In the genomic region with DNA sequence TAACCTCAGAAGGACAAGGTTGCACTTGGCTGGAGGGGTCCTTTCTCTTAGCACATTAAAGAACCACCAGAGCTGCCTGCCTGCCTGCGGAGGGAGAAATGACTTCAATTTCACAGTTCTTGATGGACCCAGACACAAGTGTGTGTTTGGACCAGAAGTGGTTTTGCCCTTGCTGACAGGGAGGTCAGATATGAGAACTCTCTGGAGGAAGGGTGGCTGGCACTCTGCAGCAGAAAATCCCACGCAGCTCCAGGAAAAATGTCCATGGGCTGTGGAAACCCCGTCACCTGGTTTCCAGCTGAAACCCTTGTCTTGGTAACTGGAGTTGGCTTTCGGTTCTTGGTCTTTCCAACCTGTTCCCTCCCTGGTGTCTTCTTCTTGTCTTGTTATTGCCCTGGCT, we compare ENCODE assay signal across 9 mouse cellular contexts.
DNase-seq lines count a peak whose midpoint lies in the region; ATAC-seq and TF ChIP-seq lines count a peak whose summit lies in the region.
"Had no signal": no experiment of that assay in that cellular context is flagged by ENCODE, and none has a peak within 500 bp of the region (broad histone marks: within the 10 kb centered on the region; RNA-seq: fewer than 3 reads in every experiment).

No protein-coding gene starts in this region.

- H3K4me2 ChIP-seq in forebrain, postnatal 0 days (ENCODE audit: low read depth) = no peak overlapping the region
- H3K4me2 ChIP-seq in embryonic facial prominence, embryonic 14.5 days (ENCODE audit: low read depth, low read length) = peak overlapping the region; percentile 53; the same call in 1 of the 2 replicates
- no peak overlapping the region for H3K4me2 ChIP-seq in midbrain, embryonic 14.5 days (ENCODE audit: low read length)

- intact Hi-C loops in heart, postnatal 10 days (cut with DNase I) = loop anchor here (5.0 kb wide), 1 partner anchor 285 kb away; the partner anchor contains the start of gene Creb5

- no peak overlapping the region for H3K9ac ChIP-seq in forebrain, postnatal 0 days
- H3K9ac ChIP-seq in embryonic facial prominence, embryonic 14.5 days (ENCODE audit: low read depth, low read length) = peak overlapping the region; percentile 50; the same call in 1 of the 2 replicates
- H3K9ac ChIP-seq in midbrain, embryonic 14.5 days (replicated peaks; ENCODE audit: low read length) = no peak overlapping the region

- peaks cover 62% of the 10 kb centered on the region for H3K4me1 ChIP-seq in forebrain, embryonic 10.5 days
- peaks cover 6% of the 10 kb centered on the region; the same call in 1 of the 2 replicates for H3K4me1 ChIP-seq in forebrain, postnatal 0 days (ENCODE audit: insufficient read depth)
- H3K4me1 ChIP-seq in embryonic facial prominence, embryonic 14.5 days (ENCODE audit: control insufficient read depth, insufficient read depth, low read length) = peaks cover 29% of the 10 kb centered on the region
- H3K4me1 ChIP-seq in midbrain, embryonic 14.5 days (ENCODE audit: control insufficient read depth, insufficient read depth, low read length) = peaks cover 13% of the 10 kb centered on the region

- H3K4me3 ChIP-seq in forebrain, embryonic 10.5 days = peak overlapping the region; percentile 44; the same call in 1 of the 2 replicates
- H3K4me3 ChIP-seq in forebrain, postnatal 0 days (ENCODE audit: low read depth, low read length) = no peak overlapping the region
- no peak overlapping the region for H3K4me3 ChIP-seq in embryonic facial prominence, embryonic 14.5 days (ENCODE audit: low read depth, low read length)
- H3K4me3 ChIP-seq in midbrain, embryonic 14.5 days (replicated peaks; ENCODE audit: low read depth, low read length) = no peak overlapping the region

- no peaks in the 10 kb centered on the region for H3K9me3 ChIP-seq in forebrain, embryonic 10.5 days
- H3K9me3 ChIP-seq in forebrain, postnatal 0 days (ENCODE audit: low read length) = no peaks in the 10 kb centered on the region
- no peaks in the 10 kb centered on the region for H3K9me3 ChIP-seq in embryonic facial prominence, embryonic 14.5 days (ENCODE audit: control insufficient read depth, low read length)
- no peaks in the 10 kb centered on the region for H3K9me3 ChIP-seq in midbrain, embryonic 14.5 days (ENCODE audit: control insufficient read depth, low read length)

- peak; percentile 24 for DNase-seq in forebrain, embryonic 10.5 days (ENCODE audit: extremely low spot score, low spot score)
- no peak for DNase-seq in forebrain, postnatal 0 days
- no peak for DNase-seq in embryonic facial prominence, embryonic 14.5 days (ENCODE audit: low spot score)
- DNase-seq in heart, postnatal 10 days = peak; percentile 61
- DNase-seq in midbrain, embryonic 14.5 days = no peak
- no peak for DNase-seq in urinary bladder, postnatal 25 days (ENCODE audit: low spot score)
- DNase-seq in thymus, postnatal 10 days (ENCODE audit: low spot score in 2 of 2) = no peak

- no peak for TF ChIP-seq CTCF in forebrain, postnatal 0 days (IDR thresholded peaks at IDR 0.05; ENCODE audit: low read depth)

- no peaks in the 10 kb centered on the region for H3K36me3 ChIP-seq in forebrain, embryonic 10.5 days (replicated peaks)
- H3K36me3 ChIP-seq in forebrain, postnatal 0 days (ENCODE audit: insufficient read depth) = no peaks in the 10 kb centered on the region
- no peaks in the 10 kb centered on the region for H3K36me3 ChIP-seq in embryonic facial prominence, embryonic 14.5 days (ENCODE audit: control insufficient read depth, insufficient read depth, low read length)
- no peaks in the 10 kb centered on the region for H3K36me3 ChIP-seq in midbrain, embryonic 14.5 days (ENCODE audit: control insufficient read depth, insufficient read depth, low read length)

- ATAC-seq in forebrain, postnatal 0 days = no peak
- 0 out of 2 replicates have a peak, but pooled peaks have one; percentile 2 for ATAC-seq in embryonic facial prominence, embryonic 14.5 days (ENCODE audit: low read depth)
- no peak for ATAC-seq in midbrain, embryonic 14.5 days (ENCODE audit: low FRiP score, low TSS enrichment)
- no peak for ATAC-seq in megakaryocyte-erythroid progenitor cell, adult 5-6 weeks (replicated peaks; ENCODE audit: low FRiP score, low TSS enrichment, poor library complexity, severe bottlenecking)
- ATAC-seq: CD4-positive, CD25-positive, alpha-beta regulatory T cell, adult 4 months had no signal

- 78% methylated on average over 4 of the region's 4 CpGs for WGBS in forebrain, embryonic 10.5 days
- 50% methylated on average over 4 of the region's 4 CpGs for WGBS in forebrain, postnatal 0 days
- WGBS in embryonic facial prominence, embryonic 14.5 days = 37% methylated on average over 4 of the region's 4 CpGs
- WGBS in midbrain, embryonic 14.5 days = 69% methylated on average over 4 of the region's 4 CpGs

- H3K27me3 ChIP-seq in forebrain, embryonic 10.5 days (ENCODE audit: poor library complexity, severe bottlenecking) = no peaks in the 10 kb centered on the region
- H3K27me3 ChIP-seq in forebrain, postnatal 0 days (ENCODE audit: insufficient read depth, low read length) = no peaks in the 10 kb centered on the region
- H3K27me3 ChIP-seq in embryonic facial prominence, embryonic 14.5 days (replicated peaks; ENCODE audit: control insufficient read depth, insufficient read depth, low read length) = no peaks in the 10 kb centered on the region
- no peaks in the 10 kb centered on the region; the same call in 1 of the 2 replicates for H3K27me3 ChIP-seq in midbrain, embryonic 14.5 days (ENCODE audit: control insufficient read depth, insufficient read depth, low read length)

- H3K27ac ChIP-seq in forebrain, embryonic 10.5 days = peak overlapping the region; percentile 89
- H3K27ac ChIP-seq in forebrain, postnatal 0 days (ENCODE audit: low read depth, low read length) = no peak overlapping the region
- peak overlapping the region; percentile 82 for H3K27ac ChIP-seq in embryonic facial prominence, embryonic 14.5 days (replicated peaks; ENCODE audit: low read depth, low read length)
- H3K27ac ChIP-seq in midbrain, embryonic 14.5 days (replicated peaks; ENCODE audit: low read depth, low read length) = peak overlapping the region; percentile 52

Comparison
In these comparisons a context has a peak if more than half of its experiments do, and no peak if none do; other contexts are left out.
1. DNase-seq: peak in forebrain, embryonic 10.5 days (single experiment) and heart, postnatal 10 days (2 of 2); none in forebrain, postnatal 0 days (single experiment), embryonic facial prominence, embryonic 14.5 days (single experiment), midbrain, embryonic 14.5 days (single experiment), urinary bladder, postnatal 25 days (single experiment) and thymus, postnatal 10 days (0 of 2).